Mouse (Mus musculus) olfactory bulb, adult 2 months (tissue): ENCODE measurements around the gene Adamtsl2.

Experiments used
- CTCF ChIP-seq: fragments of 200-500 bp; IDR thresholded peaks from 2 replicates; pipeline ENCODE4 v1.5.1; 2012; ENCODE audit warnings: low read depth, mild to moderate bottlenecking, low read length, moderate library complexity; ENCODE audit not compliant: insufficient read depth
- POLR2A ChIP-seq: fragments of 200-500 bp; IDR thresholded peaks from 2 replicates; pipeline ENCODE4 v1.6.1; 2012; ENCODE audit warnings: mild to moderate bottlenecking, low read depth, low read length, moderate library complexity; ENCODE audit not compliant: insufficient read depth

- TF ChIP-seq CTCF (0 out of 2 replicates have a peak, but pooled peaks have one; percentile 9), POLR2A (no peak)
Measured at GRCm38 (mm10) chr2:27039286-27039685, 39.9 kb upstream of the Adamtsl2 start.
